Mouse (Mus musculus): Measurements from ENCODE around the gene Gm11595. TPM values are rescaled to one million over a fixed set of nuclear protein-coding genes. Genes with fewer than 3 reads are reported as not detected.
"Not testable (repeated sequence)": the region's sequence is repeated elsewhere in the genome, so short reads cannot be mapped to it uniquely, and the experiment has no call there.

Gm11595 gene
- not detected for total RNA-seq (2021)
- long read RNA-seq: 0 reads

GRCm38 (mm10) chr11:99772813-99773212 is at the start of gene Gm11595:
Gene Gm11595 (minus strand): TSS chr11:99772913.
- not testable (repeated sequence) for DNase-seq (ENCODE audit: low spot score in 2 of 2)

- not testable (repeated sequence) for DNase-seq (ENCODE audit: low spot score in 2 of 2)
Observed at GRCm38 (mm10) chr11:99815566-99815965, 42.9 kb upstream of the Gm11595 start, which contains the start of gene Gm11564. Gene Gm11564 (minus strand): TSS chr11:99815666.

- not testable (repeated sequence) for DNase-seq (ENCODE audit: low spot score in 2 of 2)
Observed at GRCm38 (mm10) chr11:99809792-99810191, 37.1 kb upstream of the Gm11595 start, which contains the start of gene Krtap4-13. Gene Krtap4-13 (minus strand): TSS chr11:99809892.

- DNase-seq (ENCODE audit: low spot score in 2 of 2): not testable (repeated sequence)
Observed at GRCm38 (mm10) chr11:99804346-99804745, 31.6 kb upstream of the Gm11595 start, which contains the start of gene Gm11554. Gene Gm11554 (minus strand): TSS chr11:99804446.

GRCm38 (mm10) chr11:99798832-99799231 is 26.1 kb upstream of the Gm11595 start, which contains the start of gene Gm11569:
Gene Gm11569 (minus strand): TSS chr11:99798932.
- not testable (repeated sequence) for DNase-seq (ENCODE audit: low spot score in 2 of 2)

- DNase-seq (ENCODE audit: low spot score in 2 of 2): no peak
Observed at GRCm38 (mm10) chr11:99793367-99793766, 20.7 kb upstream of the Gm11595 start, which contains the start of gene Gm11596. Gene Gm11596 (minus strand): TSS chr11:99793467.

- not testable (repeated sequence) for DNase-seq (ENCODE audit: low spot score in 2 of 2)
Observed at GRCm38 (mm10) chr11:99784900-99785299, 12.2 kb upstream of the Gm11595 start, which contains the start of gene Krtap4-9. Gene Krtap4-9 (plus strand): TSS chr11:99785200.

GRCm38 (mm10) chr11:99780604-99781003 is 7.9 kb upstream of the Gm11595 start, which contains the start of gene Krtap4-8:
Gene Krtap4-8 (minus strand): TSS chr11:99780704.
- DNase-seq (ENCODE audit: low spot score in 2 of 2): no peak

GRCm38 (mm10) chr11:99778401-99778800 is 5.7 kb upstream of the Gm11595 start:
- no peak for DNase-seq (ENCODE audit: low spot score in 2 of 2)

- no peak for DNase-seq (ENCODE audit: low spot score in 2 of 2)
Observed at GRCm38 (mm10) chr11:99768410-99768809, 4.3 kb downstream of the Gm11595 start.

GRCm38 (mm10) chr11:99758877-99759276 is 13.8 kb downstream of the Gm11595 start:
- no peak for DNase-seq (ENCODE audit: low spot score in 2 of 2)

GRCm38 (mm10) chr11:99743985-99744384 is 28.7 kb downstream of the Gm11595 start:
- DNase-seq (ENCODE audit: low spot score in 2 of 2): no peak

- no peak for DNase-seq (ENCODE audit: low spot score in 2 of 2)
Observed at GRCm38 (mm10) chr11:99734190-99734589, 38.5 kb downstream of the Gm11595 start, which contains the start of gene Gm14180. Gene Gm14180 (minus strand): TSS chr11:99734290.

GRCm38 (mm10) chr11:99724061-99724460 is 48.7 kb downstream of the Gm11595 start:
- no peak for DNase-seq (ENCODE audit: low spot score in 2 of 2)

Other genes starting within 250 kb of the Gm11595 start
- not detected for gene Krt40, start 229.8 kb downstream of the Gm11595 start, total RNA-seq (2021)
- not detected for gene Krtap3-3, start 222.0 kb downstream of the Gm11595 start, total RNA-seq (2021)
- not detected for gene Krtap3-2, start 216.1 kb downstream of the Gm11595 start, total RNA-seq (2021)
- gene Gm11939, start 213.4 kb downstream of the Gm11595 start, total RNA-seq (2021): not detected
- not detected for gene Krtap3-1, start 206.3 kb downstream of the Gm11595 start, total RNA-seq (2021)
- gene Krtap1-5, start 191.9 kb downstream of the Gm11595 start, total RNA-seq (2021): not detected
- not detected for gene Krtap1-4, start 189.3 kb downstream of the Gm11595 start, total RNA-seq (2021)
- not detected for gene Krtap1-3, start 181.6 kb downstream of the Gm11595 start, total RNA-seq (2021)
- gene Krtap9-3, start 174.8 kb downstream of the Gm11595 start, total RNA-seq (2021): not detected
- gene Gm11938, start 169.6 kb downstream of the Gm11595 start, total RNA-seq (2021): not detected
- not detected for gene Gm11937, start 162.7 kb downstream of the Gm11595 start, total RNA-seq (2021)
- not detected for gene Krtap2-4, start 158.1 kb downstream of the Gm11595 start, total RNA-seq (2021)
- not detected for gene Gm11562, start 152.5 kb downstream of the Gm11595 start, total RNA-seq (2021)
- gene Krtap4-1, start 144.7 kb downstream of the Gm11595 start, total RNA-seq (2021): not detected
- gene Krtap4-2, start 137.8 kb downstream of the Gm11595 start, total RNA-seq (2021): not detected
- gene Krtap4-7, start 128.8 kb downstream of the Gm11595 start, total RNA-seq (2021): not detected
- not detected for gene Gm11555, start 122.7 kb downstream of the Gm11595 start, total RNA-seq (2021)
- gene Gm11563, start 114.0 kb downstream of the Gm11595 start, total RNA-seq (2021): not detected
- gene Krtap4-6, start 107.0 kb downstream of the Gm11595 start, total RNA-seq (2021): not detected
- gene Gm14190, start 82.2 kb downstream of the Gm11595 start, total RNA-seq (2021): not detected
- not detected for gene Gm14180, start 38.6 kb downstream of the Gm11595 start, total RNA-seq (2021)
- gene Krtap4-8, start 7.8 kb upstream of the Gm11595 start, total RNA-seq (2021): not detected
- gene Krtap4-9, start 12.3 kb upstream of the Gm11595 start, total RNA-seq (2021): not detected
- not detected for gene Gm11596, start 20.6 kb upstream of the Gm11595 start, total RNA-seq (2021)
- gene Gm11569, start 26.0 kb upstream of the Gm11595 start, total RNA-seq (2021): not detected
- gene Gm11554, start 31.5 kb upstream of the Gm11595 start, total RNA-seq (2021): not detected
- gene Krtap4-13, start 37.0 kb upstream of the Gm11595 start, total RNA-seq (2021): not detected
- not detected for gene Gm11564, start 42.8 kb upstream of the Gm11595 start, total RNA-seq (2021)
- gene 2300003K06Rik, start 65.2 kb upstream of the Gm11595 start, total RNA-seq (2021): not detected
- not detected for gene Krtap4-16, start 78.7 kb upstream of the Gm11595 start, total RNA-seq (2021)
- not detected for gene Gm11568, start 85.0 kb upstream of the Gm11595 start, total RNA-seq (2021)
- gene Gm11559, start 91.6 kb upstream of the Gm11595 start, total RNA-seq (2021): not detected
- not detected for gene Krtap9-1, start 100.5 kb upstream of the Gm11595 start, total RNA-seq (2021)
- not detected for gene Gm11567, start 106.3 kb upstream of the Gm11595 start, total RNA-seq (2021)
- not detected for gene Krtap31-1, start 135.0 kb upstream of the Gm11595 start, total RNA-seq (2021)
- gene Gm11565, start 141.8 kb upstream of the Gm11595 start, total RNA-seq (2021): not detected
- gene Krtap31-2, start 163.4 kb upstream of the Gm11595 start, total RNA-seq (2021): not detected
- not detected for gene Krtap9-5, start 175.6 kb upstream of the Gm11595 start, total RNA-seq (2021)
- gene Krtap29-1, start 206.1 kb upstream of the Gm11595 start, total RNA-seq (2021): not detected
- gene Krtap16-1, start 213.7 kb upstream of the Gm11595 start, total RNA-seq (2021): not detected
- gene Krtap17-1, start 221.1 kb upstream of the Gm11595 start, total RNA-seq (2021): not detected
- gene Krt33a, start 243.3 kb upstream of the Gm11595 start, total RNA-seq (2021): not detected